Mouse (Mus musculus) right cerebral cortex, adult 2 months (tissue): Measurements from ENCODE around the gene Cyp2d34.

Source experiments
- DNase-seq, 2 experiments: peaks; one replicate each; pipeline ENCODE4 v3.0.0; 2021 to 2022; ENCODE audit warnings: low spot score in 2 of 2

Cyp2d34 gene

GRCm38 (mm10) chr15:82620531-82621202 lies at the start of gene Cyp2d34:
Cyp2d34 (minus strand) TSS chr15:82620946.
- DNase-seq, result no peak

- DNase-seq, result no peak
Observed at GRCm38 (mm10) chr15:82656346-82656745, 35.6 kb upstream of the Cyp2d34 start.

GRCm38 (mm10) chr15:82644371-82644770 lies 23.6 kb upstream of the Cyp2d34 start:
- no peak for DNase-seq

DNA sequence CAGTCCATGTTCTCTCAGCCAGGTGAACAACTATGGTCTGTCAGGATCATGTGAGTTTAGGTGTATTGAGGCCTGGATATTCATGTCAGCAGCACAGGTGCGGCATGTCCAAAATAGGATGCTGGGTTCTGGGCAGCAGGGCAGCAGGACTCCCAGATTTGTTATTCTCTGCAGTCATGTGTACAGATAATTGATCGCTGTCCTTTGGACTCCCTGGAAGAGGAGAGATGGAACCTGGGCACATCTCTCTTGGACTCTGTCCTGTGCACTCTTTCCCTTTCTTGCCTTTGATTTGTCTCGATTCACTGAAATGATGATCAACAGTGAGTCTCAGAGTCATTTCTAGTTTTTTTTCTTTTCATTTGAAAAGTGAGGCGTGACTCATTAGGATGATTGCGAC lies 23.0 kb upstream of the Cyp2d34 start:
- DNase-seq, result no peak

- no peak for DNase-seq
Observed at GRCm38 (mm10) chr15:82642771-82643170, 22.0 kb upstream of the Cyp2d34 start.

DNA sequence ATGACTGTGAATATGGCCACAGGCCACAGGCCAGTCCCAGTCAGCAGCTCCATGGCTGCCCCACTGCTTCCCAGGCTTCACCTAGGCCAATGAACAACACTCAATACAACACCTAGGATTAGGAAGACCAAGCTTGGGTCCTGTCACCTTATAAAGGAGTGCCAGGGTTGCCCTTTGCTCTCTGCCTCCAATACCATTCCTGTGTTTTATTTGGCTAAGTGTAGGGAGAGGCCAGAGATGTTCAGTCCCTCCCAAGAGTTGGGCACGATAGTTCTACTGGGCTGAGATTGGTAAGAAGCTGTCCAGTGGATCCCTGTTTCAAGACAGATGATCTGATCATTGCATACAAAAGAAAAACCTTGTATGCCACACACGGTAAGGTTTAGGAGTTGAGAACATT lies 21.2 kb upstream of the Cyp2d34 start:
- DNase-seq, result no peak

DNA sequence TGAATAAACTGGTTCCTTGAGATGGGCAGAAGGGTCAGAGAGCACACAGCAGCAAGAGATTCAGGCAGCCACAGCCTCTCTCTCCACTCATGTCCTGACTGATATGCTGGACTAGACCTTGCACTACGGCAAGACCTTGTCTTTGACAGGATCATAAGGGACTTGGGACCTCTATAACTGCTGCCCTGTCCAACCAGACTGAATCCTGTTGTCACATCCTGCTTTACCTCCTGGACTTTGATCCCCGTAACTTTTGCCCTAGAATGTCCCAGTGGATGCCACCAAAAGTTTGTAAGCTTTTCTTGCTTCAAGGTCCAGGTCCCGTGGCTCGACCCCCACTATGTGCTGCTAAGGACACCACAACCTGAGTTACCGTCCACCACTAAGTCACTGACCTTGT lies 20.6 kb upstream of the Cyp2d34 start:
- DNase-seq, result no peak

DNA sequence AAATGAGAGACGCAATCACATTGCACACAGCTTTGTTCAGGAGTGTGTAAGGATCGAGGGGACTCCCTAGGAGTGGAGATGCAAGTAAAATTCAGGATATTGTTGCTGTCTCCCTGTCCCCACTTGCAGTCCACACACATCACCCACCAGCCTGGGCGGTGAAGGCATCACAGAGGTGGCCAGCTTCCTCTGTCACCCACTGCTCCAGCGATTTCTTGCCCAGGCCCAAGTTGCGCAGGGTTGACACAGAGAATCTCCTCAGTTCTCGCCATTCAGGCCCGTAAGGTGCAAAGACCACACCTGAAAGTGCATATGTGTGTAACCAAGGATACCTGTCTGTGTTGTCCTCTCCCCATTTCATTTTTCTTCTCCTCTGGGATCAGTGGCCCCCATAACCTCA lies 19.5 kb upstream of the Cyp2d34 start:
- no peak for DNase-seq

GRCm38 (mm10) chr15:82637130-82638075 lies 16.7 kb upstream of the Cyp2d34 start:
- no peak for DNase-seq

GRCm38 (mm10) chr15:82634976-82635375 lies 14.2 kb upstream of the Cyp2d34 start:
- no peak for DNase-seq

- no peak for DNase-seq
Observed at GRCm38 (mm10) chr15:82621993-82622392, 1.2 kb upstream of the Cyp2d34 start.

DNA sequence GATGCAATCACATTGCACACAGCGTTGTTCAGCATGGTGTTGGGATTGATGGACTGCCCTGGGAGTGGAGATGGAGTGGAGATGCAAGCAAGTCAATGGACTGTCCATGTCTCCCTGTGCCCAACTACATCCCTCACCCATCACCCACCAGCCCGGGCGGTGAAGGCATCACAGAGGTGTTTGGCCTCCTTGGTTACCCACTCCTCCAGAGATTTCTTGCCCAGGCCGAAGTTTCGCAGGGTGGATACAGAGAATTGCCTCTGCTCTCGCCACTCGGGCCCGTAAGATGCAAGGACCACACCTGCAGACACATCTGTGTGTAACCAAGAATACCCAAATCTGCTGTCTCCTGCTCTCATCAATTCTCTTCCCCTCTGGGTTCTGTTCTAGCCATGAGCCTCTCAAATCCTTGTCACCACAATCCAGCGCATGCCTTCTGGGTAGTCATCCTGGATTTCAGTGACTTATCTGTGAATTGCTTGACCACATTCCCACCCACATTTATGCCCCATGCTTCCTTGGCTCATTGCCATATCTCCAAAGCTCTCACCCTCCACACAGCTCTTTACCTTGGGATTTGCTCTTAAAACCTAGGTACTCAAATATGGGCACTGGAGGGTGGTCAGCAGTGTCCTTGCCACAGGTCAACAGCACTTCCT lies 2.3 kb downstream of the Cyp2d34 start:
- DNase-seq, result no peak

GRCm38 (mm10) chr15:82582621-82583020 lies 38.1 kb downstream of the Cyp2d34 start:
- DNase-seq, result no peak

DNA sequence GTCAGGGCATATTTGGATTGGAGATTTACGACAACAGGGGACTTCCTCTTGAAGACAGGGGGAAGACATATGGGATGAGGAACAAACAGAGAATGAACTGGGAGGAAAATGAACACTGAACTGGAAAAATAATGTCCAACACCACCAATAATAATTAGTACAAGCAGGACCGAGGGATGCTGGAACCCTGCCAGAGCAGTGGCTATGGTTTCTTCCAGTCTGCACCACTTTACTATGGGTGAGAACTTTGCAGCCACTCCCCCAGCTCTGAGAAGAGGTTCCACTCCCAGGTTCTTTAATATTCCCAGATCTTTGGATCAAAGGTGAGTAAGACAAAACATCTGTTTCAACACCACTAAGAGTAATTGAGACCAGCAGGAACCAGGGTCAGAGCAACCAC lies 41.7 kb downstream of the Cyp2d34 start:
- no peak for DNase-seq

- no peak for DNase-seq
Observed at GRCm38 (mm10) chr15:82572856-82573255, 47.9 kb downstream of the Cyp2d34 start.
